Mouse (Mus musculus) forebrain, embryonic 14.5 days (tissue): Measurements from ENCODE around the gene Gm17324. TPM values are rescaled to one million over a fixed set of nuclear protein-coding genes. Genes with fewer than 3 reads are reported as not detected.

Experiments used
- ATAC-seq: fragments of 200-750 bp; cut with Nextera tagmentation; 2 replicates; pipeline ENCODE4 v1.8.0; 2017; ENCODE audit warnings: mild to moderate bottlenecking, moderate library complexity
- DNase-seq: peaks from one replicate; pipeline ENCODE4 v3.0.0-alpha.2; 2015; ENCODE audit warnings: low spot score
- H3K27ac ChIP-seq: fragments of 300-500 bp; sonication (generic); 2 replicates; pipeline ENCODE4 v1.5.1; 2014; ENCODE audit warnings: low read depth, mild to moderate bottlenecking, control low read depth, low read length, moderate library complexity
- H3K27me3 ChIP-seq: fragments of 300-500 bp; sonication (generic); replicated peaks from 2 replicates; pipeline ENCODE4 v1.6.1; 2014; ENCODE audit warnings: low read length, control low read depth, mixed read lengths; ENCODE audit not compliant: control insufficient read depth, insufficient read depth
- H3K36me3 ChIP-seq: fragments of 300-500 bp; sonication (generic); 2 replicates; pipeline ENCODE4 v1.6.1; 2014; ENCODE audit warnings: low read length, control low read depth; ENCODE audit not compliant: control insufficient read depth, insufficient read depth
- H3K4me1 ChIP-seq: fragments of 300-500 bp; sonication (generic); 2 replicates; pipeline ENCODE4 v1.6.1; 2014; ENCODE audit warnings: antibody characterized with exemption, low read length, control low read depth; ENCODE audit not compliant: control insufficient read depth, insufficient read depth
- H3K4me2 ChIP-seq: fragments of 300-500 bp; sonication (generic); 2 replicates; pipeline ENCODE4 v1.6.1; 2014; ENCODE audit warnings: mild to moderate bottlenecking, control low read depth, low read length
- H3K4me3 ChIP-seq: fragments of 300-500 bp; sonication (generic); 2 replicates; pipeline ENCODE4 v1.5.1; 2014; ENCODE audit warnings: low read depth, low read length, control low read depth
- H3K9ac ChIP-seq: fragments of 300-500 bp; sonication (generic); 2 replicates; pipeline ENCODE4 v1.6.1; 2014; ENCODE audit warnings: mild to moderate bottlenecking, low read length, control low read depth, moderate library complexity
- H3K9me3 ChIP-seq: fragments of 300-500 bp; sonication (generic); replicated peaks from 2 replicates; pipeline ENCODE4 v1.6.1; 2016; ENCODE audit warnings: low read length, control low read depth, mixed read lengths; ENCODE audit not compliant: control insufficient read depth
- WGBS: fragments of 180-500 bp; shearing (Covaris S2); extraction: QIAGEN DNeasy Blood & Tissue Kit; methylation state at CpG from one replicate; pipeline ENCODE4 v1.1.7; 2014; 5-methylcytosine and 5-hydroxymethylcytosine counted together
- polyA plus RNA-seq: library from polyadenylated mRNA; unstranded; fragments of >200 nt; fragmentation: Nextera tagmentation; extraction: Ambion mirVana; gene quantifications from 2 replicates; pipeline ENCODE4 v1.2.1, GENCODE M21; 2014

Gm17324 gene
- polyA plus RNA-seq, 1 experiment from 2014 or later, result 0.52 TPM

GRCm38 (mm10) chr9:78447606-78447972, 997 bp downstream of the Gm17324 start:
- peak overlapping the region; percentile 64 for H3K4me2 ChIP-seq
- peaks cover 29% of the 10 kb centered on the region for H3K27me3 ChIP-seq
- DNase-seq (no peak), ATAC-seq (peak; percentile 33; the same call in 1 of the 2 replicates)
- H3K36me3 ChIP-seq, result peaks cover 12% of the 10 kb centered on the region
- 28% methylated on average over 9 of the region's 9 CpGs for WGBS
- no peaks in the 10 kb centered on the region for H3K9me3 ChIP-seq
- H3K4me1 ChIP-seq, result peaks cover 8% of the 10 kb centered on the region
- peak overlapping the region; percentile 91 for H3K4me3 ChIP-seq
- H3K27ac ChIP-seq, result no peak overlapping the region
- H3K9ac ChIP-seq, result peak overlapping the region; percentile 92

- Histone ChIP-seq H3K4me2 (peak within 1 kb of the TSS; percentile 63), H3K36me3 (no peaks in the 10 kb centered on the region), H3K27me3 (peaks cover 60% of the 10 kb centered on the region), H3K4me3 (peak within 1 kb of the TSS; percentile 37), H3K9me3 (no peaks in the 10 kb centered on the region), H3K27ac (no peak within 1 kb of the TSS), H3K9ac (peak within 1 kb of the TSS; percentile 55), H3K4me1 (no peaks in the 10 kb centered on the region)
- WGBS, result under 1% methylated on average over 81 of the region's 81 CpGs
- peak; percentile 35 for DNase-seq
- peak; percentile 58 for ATAC-seq
Observed at GRCm38 (mm10) chr9:78442579-78443392, 5.8 kb downstream of the Gm17324 start, which contains the start of gene Cgas. Gene Cgas (minus strand): TSS chr9:78443237.

DNA sequence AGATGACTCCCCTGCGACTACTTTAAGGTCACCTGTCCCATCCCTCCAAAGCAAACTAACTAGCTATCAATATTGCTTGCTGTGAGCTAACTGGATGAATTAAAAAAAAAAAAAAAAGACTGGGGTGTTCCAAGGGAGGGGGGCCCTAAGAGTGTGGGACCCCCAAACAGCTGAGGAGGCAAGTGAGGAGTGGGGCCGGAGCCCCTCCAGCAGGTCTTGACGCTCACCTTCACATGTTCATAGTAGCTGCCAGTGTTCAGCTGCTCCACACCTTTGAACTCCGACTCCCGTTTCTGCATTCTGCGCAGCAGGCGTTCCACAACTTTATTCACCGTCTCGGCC, 6.4 kb downstream of the Gm17324 start:
- Histone ChIP-seq H3K9ac (peak overlapping the region; percentile 55), H3K4me2 (peak overlapping the region; percentile 63), H3K4me3 (peak overlapping the region; percentile 37), H3K27me3 (peaks cover 60% of the 10 kb centered on the region), H3K9me3 (no peaks in the 10 kb centered on the region), H3K27ac (no peak overlapping the region), H3K36me3 (no peaks in the 10 kb centered on the region), H3K4me1 (no peaks in the 10 kb centered on the region)
- WGBS, result 2% methylated on average over 9 of the region's 9 CpGs
- DNase-seq, result no peak
- ATAC-seq, result 0 out of 2 replicates have a peak, but pooled peaks have one; percentile 11

DNA sequence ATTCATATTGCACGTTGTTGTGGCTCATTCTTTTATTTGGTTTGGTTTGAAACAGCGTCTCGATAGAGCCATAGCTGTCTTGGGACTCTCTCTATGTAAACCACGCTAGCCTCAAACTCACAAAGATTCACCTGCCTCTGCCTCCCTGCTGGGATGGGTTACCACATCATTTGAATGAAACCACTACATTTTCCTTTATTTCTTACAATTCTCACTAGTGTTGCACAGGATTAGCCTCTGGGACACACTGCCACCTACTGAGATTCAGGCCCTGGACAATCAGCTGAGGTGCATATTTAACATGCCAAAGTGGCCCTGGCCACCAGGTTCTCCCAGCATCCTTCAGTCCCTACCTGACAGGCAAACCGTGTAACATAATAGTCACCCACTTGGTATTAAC, 9.2 kb downstream of the Gm17324 start:
- ATAC-seq (no peak), DNase-seq (no peak)
- Histone ChIP-seq H3K27me3 (peaks cover 47% of the 10 kb centered on the region), H3K4me2 (no peak overlapping the region), H3K9me3 (no peaks in the 10 kb centered on the region), H3K4me3 (no peak overlapping the region), H3K9ac (no peak overlapping the region), H3K27ac (no peak overlapping the region), H3K4me1 (no peaks in the 10 kb centered on the region), H3K36me3 (no peaks in the 10 kb centered on the region)
- 63% methylated on average over 5 of the region's 5 CpGs for WGBS

GRCm38 (mm10) chr9:78432471-78432870, 16.1 kb downstream of the Gm17324 start:
- WGBS, result 87% methylated on average over 5 of the region's 5 CpGs
- no peak for DNase-seq
- Histone ChIP-seq H3K36me3 (no peaks in the 10 kb centered on the region), H3K4me1 (no peaks in the 10 kb centered on the region), H3K4me3 (no peak overlapping the region), H3K9ac (no peak overlapping the region), H3K4me2 (no peak overlapping the region), H3K27ac (no peak overlapping the region), H3K27me3 (no peaks in the 10 kb centered on the region), H3K9me3 (no peaks in the 10 kb centered on the region)
- no peak for ATAC-seq

DNA sequence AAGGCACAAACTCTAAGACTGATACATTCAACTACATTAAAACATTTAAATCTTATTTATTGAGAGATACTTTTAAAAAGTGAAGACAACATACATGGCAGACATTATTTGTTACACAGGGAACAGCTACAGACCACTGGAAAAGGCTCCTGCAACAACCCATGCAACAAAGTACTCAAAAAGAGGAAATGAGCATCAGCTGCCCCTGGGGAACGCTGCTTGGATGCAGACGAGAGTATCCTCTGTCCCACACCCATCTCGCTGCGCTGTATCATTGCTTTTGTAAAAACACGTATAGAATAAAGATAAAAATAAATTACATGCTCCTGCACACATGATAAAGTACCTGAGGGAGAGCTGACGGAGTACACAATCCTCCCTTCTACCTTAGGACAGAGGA, 18.1 kb downstream of the Gm17324 start:
- Histone ChIP-seq H3K27me3 (no peaks in the 10 kb centered on the region), H3K4me2 (no peak overlapping the region), H3K27ac (no peak overlapping the region), H3K9ac (no peak overlapping the region), H3K4me1 (no peaks in the 10 kb centered on the region), H3K36me3 (no peaks in the 10 kb centered on the region), H3K4me3 (no peak overlapping the region), H3K9me3 (no peaks in the 10 kb centered on the region)
- no peak for DNase-seq
- WGBS, result 82% methylated on average over 6 of the region's 6 CpGs
- no peak for ATAC-seq

GRCm38 (mm10) chr9:78429551-78429950, 19.0 kb downstream of the Gm17324 start:
- H3K4me2 ChIP-seq, result no peak overlapping the region
- no peaks in the 10 kb centered on the region for H3K4me1 ChIP-seq
- H3K4me3 ChIP-seq, result no peak overlapping the region
- 61% methylated on average over 2 of the region's 2 CpGs for WGBS
- no peak overlapping the region for H3K27ac ChIP-seq
- DNase-seq, result no peak
- H3K36me3 ChIP-seq, result no peaks in the 10 kb centered on the region
- H3K9me3 ChIP-seq, result no peaks in the 10 kb centered on the region
- H3K9ac ChIP-seq, result no peak overlapping the region
- no peak for ATAC-seq
- H3K27me3 ChIP-seq, result no peaks in the 10 kb centered on the region

DNA sequence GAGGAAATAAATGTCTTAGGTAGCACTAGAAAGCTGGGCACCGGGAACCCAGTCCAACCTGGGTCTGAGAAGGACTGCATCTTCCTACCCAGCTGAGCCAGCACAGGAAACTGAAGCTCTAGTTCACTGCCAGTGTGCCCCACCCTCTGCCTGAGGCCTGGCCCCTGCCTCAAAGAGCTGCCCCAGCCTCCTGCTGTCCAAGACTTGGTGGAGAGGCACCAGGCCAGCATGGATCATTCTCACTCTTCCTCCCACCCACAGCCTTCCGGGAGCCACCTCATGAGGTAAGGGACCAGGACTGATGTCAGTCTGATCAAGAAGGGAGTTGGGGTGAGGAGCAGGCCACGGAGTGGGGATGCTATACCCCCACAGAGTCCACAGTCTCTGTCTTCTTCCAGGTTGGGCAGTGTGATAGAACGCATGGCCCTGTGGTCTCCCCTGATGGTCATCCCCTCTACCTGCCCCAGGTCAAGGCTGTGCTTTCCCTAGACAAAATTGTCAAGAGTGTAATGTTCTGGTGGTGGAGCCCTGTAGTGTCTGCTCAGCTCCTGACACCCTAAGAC, 19.6 kb downstream of the Gm17324 start:
- no peaks in the 10 kb centered on the region for H3K27me3 ChIP-seq
- DNase-seq, result no peak
- no peaks in the 10 kb centered on the region for H3K36me3 ChIP-seq
- no peak for ATAC-seq
- 90% methylated on average over 4 of the region's 4 CpGs for WGBS
- H3K27ac ChIP-seq, result no peak overlapping the region
- no peaks in the 10 kb centered on the region for H3K9me3 ChIP-seq
- H3K4me1 ChIP-seq, result no peaks in the 10 kb centered on the region
- H3K4me2 ChIP-seq, result no peak overlapping the region
- no peak overlapping the region for H3K4me3 ChIP-seq
- no peak overlapping the region for H3K9ac ChIP-seq

GRCm38 (mm10) chr9:78428185-78428584, 20.4 kb downstream of the Gm17324 start:
- no peak for DNase-seq
- no peak overlapping the region for H3K4me2 ChIP-seq
- 92% methylated on average over 6 of the region's 6 CpGs for WGBS
- H3K9me3 ChIP-seq, result no peaks in the 10 kb centered on the region
- H3K36me3 ChIP-seq, result no peaks in the 10 kb centered on the region
- H3K27me3 ChIP-seq, result no peaks in the 10 kb centered on the region
- ATAC-seq, result no peak
- H3K9ac ChIP-seq, result no peak overlapping the region
- no peak overlapping the region for H3K4me3 ChIP-seq
- no peaks in the 10 kb centered on the region for H3K4me1 ChIP-seq
- no peak overlapping the region for H3K27ac ChIP-seq
